Mouse (Mus musculus) heart, adult 2 months (tissue): ENCODE data around the gene Ercc1. TPM values are rescaled to one million over a fixed set of nuclear protein-coding genes. Genes with fewer than 3 reads are reported as not detected.

Source experiments
- DNase-seq, 2 experiments: peaks; one replicate each; pipeline ENCODE4 v3.0.0; 2021
- H3K27ac ChIP-seq: fragments of 200-600 bp; 2 replicates; pipeline ENCODE4 v1.8.1; 2022
- H3K27me3 ChIP-seq: fragments of 200-500 bp; 2 replicates; pipeline ENCODE4 v1.6.1; 2012; ENCODE audit warnings: mild to moderate bottlenecking, low read length, inconsistent platforms, mixed read lengths; ENCODE audit not compliant: control insufficient read depth, insufficient read depth
- H3K36me3 ChIP-seq: fragments of 200-500 bp; 2 replicates; pipeline ENCODE4 v1.6.1; 2012; ENCODE audit warnings: low read length, inconsistent platforms; ENCODE audit not compliant: control insufficient read depth, insufficient read depth
- H3K4me1 ChIP-seq: fragments of 200-500 bp; 2 replicates; pipeline ENCODE4 v1.6.1; 2011; ENCODE audit warnings: low read length; ENCODE audit not compliant: control insufficient read depth, insufficient read depth
- H3K4me3 ChIP-seq: fragments of 200-600 bp; 2 replicates; pipeline ENCODE4 v1.8.1; 2022
- H3K79me2 ChIP-seq: fragments of 200-500 bp; replicated peaks from 2 replicates; pipeline ENCODE4 v1.6.1; 2012; ENCODE audit warnings: mild to moderate bottlenecking, inconsistent platforms, low read length, moderate library complexity, mixed read lengths; ENCODE audit not compliant: control insufficient read depth, insufficient read depth
- H3K9ac ChIP-seq: fragments of 200-500 bp; 2 replicates; pipeline ENCODE4 v1.6.1; 2012; ENCODE audit warnings: low read depth, mild to moderate bottlenecking, control low read depth, inconsistent platforms, low read length, mixed read lengths
- CTCF ChIP-seq: fragments of 200-600 bp; IDR thresholded peaks from 2 replicates; pipeline ENCODE4 v1.8.1; 2022; ENCODE audit warnings: antibody characterized with exemption, mild to moderate bottlenecking, moderate library complexity
- EP300 ChIP-seq: fragments of 200-500 bp; IDR thresholded peaks from 2 replicates; pipeline ENCODE4 v1.6.1; 2011; ENCODE audit warnings: low read depth, low read length, control low read depth; ENCODE audit not compliant: insufficient read depth
- POLR2A ChIP-seq: fragments of 200-500 bp; IDR thresholded peaks from 2 replicates; pipeline ENCODE4 v1.6.1; 2011; ENCODE audit warnings: mild to moderate bottlenecking, low read depth, low read length, control low read depth; ENCODE audit not compliant: insufficient read depth
- WGBS: fragments of 180-500 bp; shearing (Covaris S2); methylation state at CpG from one replicate; pipeline ENCODE4 v1.1.7; 2018; 5-methylcytosine and 5-hydroxymethylcytosine counted together
- intact Hi-C: fragments of 180-260 bp; cut with DNase I; formaldehyde crosslinking; loops from one replicate; pipeline ENCODE4 v1.15.1; 2025
- polyA plus RNA-seq: library from polyadenylated mRNA; depleted of rRNA; stranded (reverse); fragments of >200 nt; gene quantifications from 2 replicates; pipeline ENCODE4 v1.2.3, GENCODE M21; 2012
- total RNA-seq, 2 experiments: library from RNA; stranded (reverse); gene quantifications; 2 replicates each; pipeline ENCODE4 v1.2.3; 2021

Ercc1 gene
- total and polyA plus RNA-seq, 3 experiments: 46.8 to 48.6 (median 47.1) TPM

- Histone ChIP-seq H3K4me1 (peaks cover 3% of the 10 kb centered on the region), H3K27ac (no peak overlapping the region), H3K9ac (0 out of 2 replicates have a peak overlapping the region, but pooled peaks have one; percentile 9), H3K36me3 (no peaks in the 10 kb centered on the region), H3K4me3 (peak overlapping the region; percentile 33), H3K79me2 (peaks cover 2% of the 10 kb centered on the region; the same call in 1 of the 2 replicates), H3K27me3 (no peaks in the 10 kb centered on the region)
- TF ChIP-seq POLR2A (no peak), CTCF (peak; percentile 92), EP300 (no peak)
- 23% methylated on average over 46 of the region's 46 CpGs for WGBS
- DNase-seq: peak; percentile 53 to 77
- intact Hi-C loops: no loop called here
These were observed 25.3 kb downstream of the Ercc1 start for GRCm38 (mm10) chr7:19369823-19370425.

GRCm38 (mm10) chr7:19373367-19373766, 28.8 kb downstream of the Ercc1 start:
- H3K27me3 ChIP-seq: no peaks in the 10 kb centered on the region
- DNase-seq: no peak
- H3K36me3 ChIP-seq: no peaks in the 10 kb centered on the region
- no peak overlapping the region for H3K27ac ChIP-seq
- WGBS: 93% methylated on average over 2 of the region's 2 CpGs
- H3K4me3 ChIP-seq: no peak overlapping the region
- intact Hi-C loops: no loop called here
- TF ChIP-seq CTCF (no peak), POLR2A (no peak), EP300 (no peak)
- peaks cover 1% of the 10 kb centered on the region; the same call in 1 of the 2 replicates for H3K79me2 ChIP-seq
- H3K4me1 ChIP-seq: no peaks in the 10 kb centered on the region
- H3K9ac ChIP-seq: no peak overlapping the region

GRCm38 (mm10) chr7:19375368-19375767, 30.8 kb downstream of the Ercc1 start:
- H3K36me3 ChIP-seq: no peaks in the 10 kb centered on the region
- H3K4me1 ChIP-seq: no peaks in the 10 kb centered on the region
- H3K27ac ChIP-seq: no peak overlapping the region
- no peak overlapping the region for H3K4me3 ChIP-seq
- no peak overlapping the region for H3K9ac ChIP-seq
- no peaks in the 10 kb centered on the region; the same call in 1 of the 2 replicates for H3K79me2 ChIP-seq
- no peak for TF ChIP-seq POLR2A
- DNase-seq: no peak
- WGBS: 81% methylated on average over 18 of the region's 18 CpGs
- intact Hi-C loops: no loop called here
- H3K27me3 ChIP-seq: no peaks in the 10 kb centered on the region

- no peaks in the 10 kb centered on the region for H3K36me3 ChIP-seq
- no peaks in the 10 kb centered on the region for H3K4me1 ChIP-seq
- H3K27me3 ChIP-seq: no peaks in the 10 kb centered on the region
- no peak for TF ChIP-seq CTCF
- no peak for TF ChIP-seq POLR2A
- TF ChIP-seq EP300: no peak
- WGBS: 88% methylated on average over 4 of the region's 4 CpGs
- intact Hi-C loops: no loop called here
- no peak overlapping the region for H3K4me3 ChIP-seq
- no peak for DNase-seq
- H3K27ac ChIP-seq: no peak overlapping the region
- H3K79me2 ChIP-seq: no peaks in the 10 kb centered on the region; the same call in 1 of the 2 replicates
- no peak overlapping the region for H3K9ac ChIP-seq
These were observed 31.4 kb downstream of the Ercc1 start for GRCm38 (mm10) chr7:19376019-19376418.

DNA sequence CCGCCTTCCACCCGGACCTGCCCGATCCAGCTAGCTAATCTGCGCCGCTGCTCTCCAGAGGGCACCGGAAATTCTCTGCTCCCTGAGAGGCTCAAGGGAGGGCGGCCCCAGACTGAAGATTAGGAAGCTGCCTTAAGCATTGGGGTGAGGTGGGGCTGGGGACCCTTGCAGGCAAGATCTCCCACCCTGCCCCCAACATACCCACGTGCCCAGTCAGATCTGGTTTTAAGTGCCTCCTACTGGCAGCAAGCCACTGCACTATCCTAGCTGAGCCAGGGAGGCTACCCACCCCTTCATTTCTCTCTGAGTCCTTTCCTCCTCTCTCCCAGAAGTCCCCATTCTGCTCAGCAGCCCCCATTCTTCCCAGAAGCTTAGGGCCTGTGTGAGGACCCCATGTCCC, 33.5 kb downstream of the Ercc1 start:
- no peaks in the 10 kb centered on the region for H3K27me3 ChIP-seq
- H3K79me2 ChIP-seq: no peaks in the 10 kb centered on the region
- no peak overlapping the region for H3K4me3 ChIP-seq
- intact Hi-C loops: no loop called here
- WGBS: 32% methylated on average over 8 of the region's 8 CpGs
- H3K9ac ChIP-seq: no peak overlapping the region
- no peaks in the 10 kb centered on the region; the same call in 1 of the 2 replicates for H3K4me1 ChIP-seq
- TF ChIP-seq EP300: no peak
- TF ChIP-seq CTCF: no peak
- no peak for TF ChIP-seq POLR2A
- H3K36me3 ChIP-seq: no peaks in the 10 kb centered on the region
- no peak for DNase-seq
- H3K27ac ChIP-seq: no peak overlapping the region

DNA sequence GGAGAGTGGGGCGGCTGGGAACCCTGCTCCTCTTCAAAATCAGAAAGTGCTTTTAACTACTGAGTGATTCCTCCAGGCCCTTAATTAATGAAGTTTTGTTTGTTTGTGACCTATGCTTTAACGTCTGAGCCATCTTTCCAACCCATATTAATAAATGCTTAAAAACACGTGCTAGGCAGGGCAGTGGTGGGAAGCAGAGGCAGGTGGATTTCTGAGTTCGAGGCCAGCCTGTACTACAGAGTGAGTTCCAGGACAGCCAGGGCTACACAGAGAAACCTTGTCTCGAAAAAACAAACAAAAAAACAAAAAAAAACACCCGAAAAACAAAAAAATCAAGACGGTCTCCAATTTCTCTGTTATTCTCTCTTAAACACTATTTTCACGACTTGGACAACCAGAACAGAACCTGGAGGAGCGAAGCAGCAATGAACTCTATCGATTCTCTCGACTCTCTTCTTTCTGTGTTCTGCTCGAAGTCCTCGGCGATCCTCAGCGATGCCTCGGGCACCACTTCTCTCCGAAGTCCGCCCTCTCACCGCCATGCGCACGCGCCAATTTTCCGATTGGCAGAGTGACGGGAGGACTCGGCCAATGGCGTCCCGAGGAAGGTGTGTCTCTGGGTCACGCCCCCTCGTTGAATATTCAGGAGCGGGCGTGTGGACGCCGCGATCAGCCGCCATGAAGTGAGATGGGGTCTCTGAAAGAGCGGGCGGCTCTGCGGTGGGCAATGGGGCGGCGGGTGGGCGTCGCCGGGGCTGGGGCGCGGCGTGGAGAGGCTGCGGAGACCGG, 37.0 kb downstream of the Ercc1 start, which contains the start of gene Ercc2:
Gene Ercc2, plus strand, starts transcription at position 634 of the 789 bp plus-strand sequence.
- H3K36me3 ChIP-seq: no peaks in the 10 kb centered on the region

More for the DNA sequence above, 37.0 kb downstream of the Ercc1 start, which contains the start of gene Ercc2:
- DNase-seq: peak; percentile 99
- peak within 1 kb of the TSS; percentile 77 for H3K9ac ChIP-seq
- H3K4me1 ChIP-seq: no peaks in the 10 kb centered on the region; the same call in none of the 2 replicates
- H3K27me3 ChIP-seq: no peaks in the 10 kb centered on the region
- no peak for TF ChIP-seq CTCF
- 0 out of 2 replicates have a peak, but pooled peaks have one; percentile 72 for TF ChIP-seq EP300
- peak; percentile 44; the same call in 1 of the 2 replicates for TF ChIP-seq POLR2A
- WGBS: 5% methylated on average over 48 of the region's 48 CpGs
- H3K79me2 ChIP-seq: no peaks in the 10 kb centered on the region
- H3K4me3 ChIP-seq: peak within 1 kb of the TSS; percentile 68
- peak within 1 kb of the TSS; percentile 39 for H3K27ac ChIP-seq
- intact Hi-C loops: no loop called here
